Mouse (Mus musculus): ENCODE measurements around the gene Crlf2. TPM values are rescaled to one million over a fixed set of nuclear protein-coding genes. Genes with fewer than 3 reads are reported as not detected.
A peak's percentile ranks its signal among the peaks of the same experiment; 100 is the strongest.

The Crlf2 gene
- total RNA-seq (2012; rRNA removed) = 25.4 and 32.5 TPM in 2 replicates
- 9.3 and 10.5 TPM in 2 replicates for total RNA-seq (2014; rRNA removed)
- polyA plus RNA-seq (2012; ENCODE audit: insufficient read length, low read depth) = 22.2 and 22.6 TPM in 2 replicates

- Histone ChIP-seq H3K4me3 (replicated peaks in 1 of 3; ENCODE audit: low read depth in 2 of 3, low read length in 2 of 3, poor library complexity in 1 of 3) (peak within 1 kb of the TSS; percentile 45 to 100 (median 57)), H3K4me1 (ENCODE audit: control insufficient read depth in 1 of 2, insufficient read depth in 2 of 2) (no peaks in the 10 kb centered on the region; a peak in 1 of 4 replicates), H3K9ac (ENCODE audit: insufficient read depth, low read depth) (peak within 1 kb of the TSS; percentile 96), H3K27me3 (replicated peaks) (no peaks in the 10 kb centered on the region), H3K9me3 (replicated peaks; ENCODE audit: low read length) (peaks cover 27% of the 10 kb centered on the region), H3K79me2 (replicated peaks; ENCODE audit: control insufficient read depth, extremely low read depth, insufficient read depth, poor library complexity, severe bottlenecking) (no peaks in the 10 kb centered on the region), H3K36me3 (replicated peaks in 1 of 2; ENCODE audit: control insufficient read depth in 1 of 2, insufficient read depth in 1 of 2, low read length in 1 of 2) (peaks cover 23 to 28% of the 10 kb centered on the region in 2 experiments), H3K4me2 (ENCODE audit: insufficient read depth, low read depth, poor library complexity, severe bottlenecking) (0 out of 2 replicates have a peak within 1 kb of the TSS, but pooled peaks have one; percentile 30), H3K27ac (ENCODE audit: insufficient read depth, low read depth) (peak within 1 kb of the TSS; percentile 100)
- in situ Hi-C loops (cut with MboI; ENCODE audit: low pct_ligation_motif_present, low pct_unique_long_range_greater_than_20kb, low sequenced_read_pairs) = no loop called here
- DNase-seq (ENCODE audit: extremely low read depth) = peak; percentile 95
- TF ChIP-seq IRF4 (IDR thresholded peaks at IDR 0.05; ENCODE audit: low read depth, low read length) (no peak), ELF1 (IDR thresholded peaks at IDR 0.05; ENCODE audit: low read depth, low read length) (no peak), ZNF384 (IDR thresholded peaks at IDR 0.05; ENCODE audit: low read depth, low read length) (no peak), HCFC1 (IDR thresholded peaks at IDR 0.05; ENCODE audit: low read depth, low read length) (peak; percentile 9; the same call in 1 of the 2 replicates), EP300 (IDR thresholded peaks at IDR 0.05; ENCODE audit: low read length) (0 out of 2 replicates have a peak, but pooled peaks have one; percentile 0), CHD2 (IDR thresholded peaks at IDR 0.05; ENCODE audit: low read length) (no peak; the same call in none of the 2 replicates), ETS1 (conservative IDR thresholded peaks at IDR 0.05; ENCODE audit: low read depth, low read length) (peak; percentile 36; the same call in 1 of the 2 replicates), POLR2A (IDR thresholded peaks at IDR 0.05; ENCODE audit: low read depth, low read length) (peak; percentile 42; the same call in 1 of the 2 replicates), TCF12 (IDR thresholded peaks at IDR 0.05; ENCODE audit: low read depth, low read length) (0 out of 2 replicates have a peak, but pooled peaks have one; percentile 16), MXI1 (IDR thresholded peaks at IDR 0.05; ENCODE audit: low read depth, low read length) (no peak), UBTF (IDR thresholded peaks at IDR 0.05; ENCODE audit: low read depth, low read length) (no peak), NELFE (IDR thresholded peaks at IDR 0.05; ENCODE audit: low read depth, low read length) (no peak), E2F4 (IDR thresholded peaks at IDR 0.05; ENCODE audit: insufficient replicate concordance, low read depth, low read length) (peak; percentile 82; the same call in 1 of the 2 replicates)
- dilution Hi-C loops (cut with MboI; ENCODE audit: extremely low pct_ligation_motif_present, extremely low pct_unique_long_range_greater_than_20kb, low sequenced_read_pairs) = no loop called here
Measured at GRCm38 (mm10) chr5:109558404-109559160, at the start of gene Crlf2. Gene Crlf2 (minus strand): TSS chr5:109558993.

- no peaks in the 10 kb centered on the region for H3K36me3 ChIP-seq (replicated peaks in 1 of 2; ENCODE audit: control insufficient read depth in 1 of 2, insufficient read depth in 1 of 2, low read length in 1 of 2)
- TF ChIP-seq RAD21 (IDR thresholded peaks at IDR 0.05; ENCODE audit: low read depth, low read length) (peak; percentile 86), MAZ (IDR thresholded peaks at IDR 0.05; ENCODE audit: low read depth, low read length) (no peak), NRF1 (IDR thresholded peaks at IDR 0.05; ENCODE audit: low read depth, low read length) (0 out of 2 replicates have a peak, but pooled peaks have one; percentile 30), HCFC1 (IDR thresholded peaks at IDR 0.05; ENCODE audit: low read depth, low read length) (no peak), MXI1 (IDR thresholded peaks at IDR 0.05; ENCODE audit: low read depth, low read length) (no peak), SMC3 (IDR thresholded peaks at IDR 0.05; ENCODE audit: low read depth, low read length) (peak; percentile 85), CTCF (conservative IDR thresholded peaks at IDR 0.05 in 1 of 2, IDR thresholded peaks at IDR 0.05 in 1 of 2; ENCODE audit: low read depth in 2 of 2, low read length in 2 of 2) (peak; percentile 81 to 83), MYC (IDR thresholded peaks at IDR 0.05; ENCODE audit: low read depth, low read length) (0 out of 2 replicates have a peak, but pooled peaks have one; percentile 29), IRF4 (IDR thresholded peaks at IDR 0.05; ENCODE audit: low read depth, low read length) (0 out of 2 replicates have a peak, but pooled peaks have one; percentile 20), ZC3H11A (IDR thresholded peaks at IDR 0.05; ENCODE audit: low read depth, low read length) (peak; percentile 58), JUN (IDR thresholded peaks at IDR 0.05; ENCODE audit: insufficient read depth, low read depth, low read length) (no peak)
- H3K9me3 ChIP-seq (replicated peaks; ENCODE audit: low read length) = no peaks in the 10 kb centered on the region
- dilution Hi-C loops (cut with MboI; ENCODE audit: extremely low pct_ligation_motif_present, extremely low pct_unique_long_range_greater_than_20kb, low sequenced_read_pairs) = no loop called here
- no peak overlapping the region for H3K4me2 ChIP-seq (ENCODE audit: insufficient read depth, low read depth, poor library complexity, severe bottlenecking)
- H3K79me2 ChIP-seq (replicated peaks; ENCODE audit: control insufficient read depth, extremely low read depth, insufficient read depth, poor library complexity, severe bottlenecking) = no peaks in the 10 kb centered on the region
- no peaks in the 10 kb centered on the region; a peak in 1 of 4 replicates for H3K4me1 ChIP-seq (ENCODE audit: control insufficient read depth in 1 of 2, insufficient read depth in 2 of 2)
- in situ Hi-C loops (cut with MboI; ENCODE audit: low pct_ligation_motif_present, low pct_unique_long_range_greater_than_20kb, low sequenced_read_pairs) = loop anchor here (10.0 kb wide), 2 partner anchors 98 to 412 kb away; no protein-coding TSS in a partner anchor
- peak; percentile 82 for DNase-seq (ENCODE audit: extremely low read depth)
- H3K4me3 ChIP-seq (replicated peaks in 1 of 3; ENCODE audit: low read depth in 2 of 3, low read length in 2 of 3, poor library complexity in 1 of 3) = no peak overlapping the region
- no peak overlapping the region for H3K9ac ChIP-seq (ENCODE audit: insufficient read depth, low read depth)
- H3K27ac ChIP-seq (ENCODE audit: insufficient read depth, low read depth) = no peak overlapping the region
- H3K27me3 ChIP-seq (replicated peaks) = no peaks in the 10 kb centered on the region
Measured at GRCm38 (mm10) chr5:109602585-109602984, 43.8 kb upstream of the Crlf2 start.

All from CH12.LX (cell line).